Mouse (Mus musculus) thymus, adult 2 months (tissue): Measurements from ENCODE around the gene Kbtbd8.

Experiments used
- CTCF ChIP-seq: fragments of 200-500 bp; IDR thresholded peaks from 2 replicates; pipeline ENCODE4 v1.5.1; 2012; ENCODE audit warnings: mild to moderate bottlenecking, control low read depth, low read length, moderate library complexity, borderline replicate concordance; ENCODE audit not compliant: control insufficient read depth, poor library complexity, insufficient read depth; ENCODE audit errors: extremely low read depth
- POLR2A ChIP-seq: fragments of 200-500 bp; IDR thresholded peaks from 2 replicates; pipeline ENCODE4 v1.6.1; 2012; ENCODE audit warnings: mild to moderate bottlenecking, low read length, control low read depth, moderate library complexity; ENCODE audit not compliant: control insufficient read depth, poor library complexity, insufficient read depth; ENCODE audit errors: extremely low read depth

- TF ChIP-seq POLR2A (no peak), CTCF (no peak)
These were observed 527 bp upstream of the Kbtbd8 start for GRCm38 (mm10) chr6:95116513-95116912.
